Mouse (Mus musculus): ENCODE measurements around the gene Safb2. TPM values are rescaled to one million over a fixed set of nuclear protein-coding genes. Genes with fewer than 3 reads are reported as not detected.

Safb2 gene
- polyA plus RNA-seq, 1 experiment = 99.5 TPM

GRCm38 (mm10) chr17:56542736-56543135 lies 41.6 kb downstream of the Safb2 start:
- no peaks in the 10 kb centered on the region for H3K4me1 ChIP-seq (ENCODE audit: control insufficient read depth, insufficient read depth, low read length)
- no peak overlapping the region for H3K4me3 ChIP-seq (replicated peaks; ENCODE audit: extremely low read depth, low read depth, low read length)
- no peak for DNase-seq
- TF ChIP-seq POLR2A (IDR thresholded peaks at IDR 0.05; ENCODE audit: borderline replicate concordance, extremely low read depth, low read depth, low read length) = no peak
- no peak for TF ChIP-seq CTCF (IDR thresholded peaks at IDR 0.05; ENCODE audit: insufficient read depth, low read length)
- WGBS = 53% methylated on average over 8 of the region's 8 CpGs

DNA sequence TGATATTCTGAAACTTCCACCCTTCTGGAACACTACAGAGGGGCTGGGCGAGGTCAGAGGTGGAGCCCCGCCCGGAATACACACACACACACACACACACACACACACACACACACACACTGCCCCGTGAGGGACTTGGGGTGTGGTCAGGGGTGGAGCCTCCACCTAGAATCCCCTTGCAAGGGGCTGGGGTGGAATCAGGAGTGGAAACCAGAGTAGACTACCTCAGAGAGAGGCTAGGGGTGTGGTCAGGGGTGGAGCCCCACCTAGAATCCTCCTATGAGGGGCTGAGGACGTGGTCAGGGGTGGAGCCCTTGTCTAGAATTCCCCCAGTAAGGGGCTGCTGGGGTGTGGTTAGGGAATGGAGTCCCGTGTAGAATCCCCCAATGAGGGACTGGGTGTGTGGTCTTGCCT lies 43.8 kb downstream of the Safb2 start:
- H3K4me1 ChIP-seq (ENCODE audit: control insufficient read depth, insufficient read depth, low read length) = no peaks in the 10 kb centered on the region
- no peak overlapping the region for H3K4me3 ChIP-seq (replicated peaks; ENCODE audit: extremely low read depth, low read depth, low read length)
- 24% methylated on average over 6 of the region's 6 CpGs for WGBS
- no peak for TF ChIP-seq POLR2A (IDR thresholded peaks at IDR 0.05; ENCODE audit: borderline replicate concordance, extremely low read depth, low read depth, low read length)
- TF ChIP-seq CTCF (IDR thresholded peaks at IDR 0.05; ENCODE audit: insufficient read depth, low read length) = no peak
- DNase-seq = no peak

DNA sequence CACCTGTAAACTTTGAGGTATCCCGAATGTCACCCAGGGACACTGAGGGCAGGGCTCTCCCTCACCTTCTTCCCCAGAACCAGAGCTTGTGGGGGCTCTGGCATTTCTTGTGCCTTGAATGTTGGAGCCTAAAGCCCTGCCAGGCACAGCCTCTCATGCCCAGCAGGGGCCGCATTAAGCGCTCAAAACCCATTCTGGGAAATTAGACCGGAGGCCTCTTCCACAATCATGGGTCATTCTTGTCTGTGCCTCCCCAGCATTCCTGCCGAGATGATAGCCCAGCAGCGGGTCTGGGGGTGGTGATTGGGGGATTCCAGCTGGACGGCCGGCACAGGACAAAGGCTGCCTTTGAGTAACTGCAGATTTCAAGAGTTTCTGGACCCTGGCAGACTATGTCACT lies 46.5 kb downstream of the Safb2 start:
- Histone ChIP-seq H3K4me1 (ENCODE audit: control insufficient read depth, insufficient read depth, low read length) (no peaks in the 10 kb centered on the region), H3K4me3 (replicated peaks; ENCODE audit: extremely low read depth, low read depth, low read length) (no peak overlapping the region)
- no peak for DNase-seq
- no peak for TF ChIP-seq POLR2A (IDR thresholded peaks at IDR 0.05; ENCODE audit: borderline replicate concordance, extremely low read depth, low read depth, low read length)
- TF ChIP-seq CTCF (IDR thresholded peaks at IDR 0.05; ENCODE audit: insufficient read depth, low read length) = no peak
- 48% methylated on average over 8 of the region's 8 CpGs for WGBS

DNA sequence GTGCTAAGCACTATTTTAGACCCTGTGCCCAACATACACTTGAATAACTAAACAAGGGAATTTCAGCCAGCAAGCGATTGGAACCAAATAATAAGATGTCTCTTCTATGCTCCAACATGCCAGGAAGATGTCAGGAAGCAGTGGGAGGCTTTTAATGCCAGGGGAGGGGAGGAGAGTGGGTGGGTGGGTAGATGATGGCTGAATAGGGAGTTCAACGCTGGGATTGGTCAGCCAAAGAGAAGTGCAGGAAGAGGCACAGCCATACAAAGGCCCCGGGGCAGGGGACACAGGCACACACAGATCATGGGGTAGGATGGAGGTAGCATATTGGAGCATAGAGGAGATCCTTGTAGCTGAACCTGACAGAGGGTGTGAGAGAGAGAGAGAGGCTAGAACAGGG lies 47.5 kb downstream of the Safb2 start:
- 66% methylated on average over 3 of the region's 3 CpGs for WGBS
- no peak for DNase-seq
- no peaks in the 10 kb centered on the region for H3K4me1 ChIP-seq (ENCODE audit: control insufficient read depth, insufficient read depth, low read length)
- TF ChIP-seq CTCF (IDR thresholded peaks at IDR 0.05; ENCODE audit: insufficient read depth, low read length) (no peak), POLR2A (IDR thresholded peaks at IDR 0.05; ENCODE audit: borderline replicate concordance, extremely low read depth, low read depth, low read length) (no peak)
- H3K4me3 ChIP-seq (replicated peaks; ENCODE audit: extremely low read depth, low read depth, low read length) = no peak overlapping the region

DNA sequence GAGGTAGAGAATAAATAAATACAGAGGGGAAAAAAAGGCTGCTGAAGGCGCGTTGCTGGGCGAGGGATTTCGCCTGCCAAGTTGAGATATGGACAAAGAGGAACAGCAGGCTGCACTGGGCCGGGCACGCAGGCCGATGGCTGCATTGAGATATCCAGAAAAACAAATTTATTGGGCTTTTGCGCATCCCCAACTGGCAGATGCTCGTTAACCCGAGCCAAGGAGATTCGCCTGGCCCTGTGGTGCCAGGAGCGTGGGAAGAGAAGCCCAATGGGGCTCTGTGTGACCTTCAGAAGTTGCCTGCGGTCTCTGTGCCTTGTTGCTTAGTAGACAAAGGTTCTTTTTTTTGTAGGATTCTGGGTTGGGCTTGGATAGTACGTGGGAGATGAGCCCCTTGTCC lies 48.2 kb downstream of the Safb2 start:
- 57% methylated on average over 14 of the region's 14 CpGs for WGBS
- Histone ChIP-seq H3K4me1 (ENCODE audit: control insufficient read depth, insufficient read depth, low read length) (no peaks in the 10 kb centered on the region), H3K4me3 (replicated peaks; ENCODE audit: extremely low read depth, low read depth, low read length) (no peak overlapping the region)
- TF ChIP-seq CTCF (IDR thresholded peaks at IDR 0.05; ENCODE audit: insufficient read depth, low read length) = no peak
- no peak for TF ChIP-seq POLR2A (IDR thresholded peaks at IDR 0.05; ENCODE audit: borderline replicate concordance, extremely low read depth, low read depth, low read length)
- no peak for DNase-seq

- DNase-seq = no peak
- H3K4me1 ChIP-seq (ENCODE audit: control insufficient read depth, insufficient read depth, low read length) = no peaks in the 10 kb centered on the region
- TF ChIP-seq CTCF (IDR thresholded peaks at IDR 0.05; ENCODE audit: insufficient read depth, low read length) = no peak
- no peak for TF ChIP-seq POLR2A (IDR thresholded peaks at IDR 0.05; ENCODE audit: borderline replicate concordance, extremely low read depth, low read depth, low read length)
- H3K4me3 ChIP-seq (replicated peaks; ENCODE audit: extremely low read depth, low read depth, low read length) = no peak overlapping the region
- WGBS = 51% methylated on average over 4 of the region's 4 CpGs
Observed at GRCm38 (mm10) chr17:56524943-56525342, 59.4 kb downstream of the Safb2 start.

GRCm38 (mm10) chr17:56522744-56523143 lies 61.6 kb downstream of the Safb2 start:
- TF ChIP-seq POLR2A (IDR thresholded peaks at IDR 0.05; ENCODE audit: borderline replicate concordance, extremely low read depth, low read depth, low read length) (no peak), CTCF (IDR thresholded peaks at IDR 0.05; ENCODE audit: insufficient read depth, low read length) (no peak)
- Histone ChIP-seq H3K4me3 (replicated peaks; ENCODE audit: extremely low read depth, low read depth, low read length) (no peak overlapping the region), H3K4me1 (ENCODE audit: control insufficient read depth, insufficient read depth, low read length) (no peaks in the 10 kb centered on the region)
- no peak for DNase-seq
- WGBS = 47% methylated on average over 1 of the region's 1 CpGs

DNA sequence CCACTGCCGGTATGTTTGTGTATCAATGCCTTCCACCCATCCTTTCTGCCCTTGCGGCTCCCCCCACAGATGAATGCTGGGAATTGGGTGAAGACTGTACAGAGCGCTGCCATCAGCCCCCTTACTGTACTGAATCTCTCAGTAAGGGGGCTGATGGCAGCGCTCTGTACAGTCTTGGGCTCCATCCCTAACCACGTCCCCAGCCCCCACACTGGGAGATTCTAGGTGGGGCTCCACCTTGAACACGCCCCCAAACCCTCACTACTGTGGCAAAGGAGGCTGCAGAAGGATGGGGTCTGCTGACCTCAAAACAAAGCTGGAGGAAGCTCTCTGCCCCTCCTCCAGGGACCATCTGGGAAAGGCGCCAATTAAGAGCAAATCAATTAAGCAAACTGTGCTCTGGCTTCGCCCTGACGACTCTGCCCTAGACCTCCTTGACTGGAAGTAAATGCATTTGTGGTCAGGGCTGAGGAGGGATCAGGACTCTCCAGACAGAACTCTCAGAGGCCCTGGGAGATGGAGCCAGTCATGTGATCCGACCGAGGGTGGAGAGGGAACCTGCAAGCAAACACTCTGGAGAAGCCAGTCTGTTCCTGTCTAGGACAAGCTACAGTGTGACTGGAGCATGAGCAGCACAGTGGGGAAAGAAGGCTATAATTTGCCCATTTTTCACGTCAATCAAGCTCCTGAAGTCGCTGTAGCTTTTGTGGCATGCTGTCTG lies 68.5 kb downstream of the Safb2 start:
- TF ChIP-seq POLR2A (IDR thresholded peaks at IDR 0.05; ENCODE audit: borderline replicate concordance, extremely low read depth, low read depth, low read length) = no peak
- no peak for TF ChIP-seq CTCF (IDR thresholded peaks at IDR 0.05; ENCODE audit: insufficient read depth, low read length)
- WGBS = 10% methylated on average over 13 of the region's 13 CpGs
- DNase-seq = no peak
- Histone ChIP-seq H3K4me3 (replicated peaks; ENCODE audit: extremely low read depth, low read depth, low read length) (no peak overlapping the region), H3K4me1 (ENCODE audit: control insufficient read depth, insufficient read depth, low read length) (no peaks in the 10 kb centered on the region)

GRCm38 (mm10) chr17:56514916-56515315 lies 69.5 kb downstream of the Safb2 start:
- DNase-seq = no peak
- Histone ChIP-seq H3K4me1 (ENCODE audit: control insufficient read depth, insufficient read depth, low read length) (no peaks in the 10 kb centered on the region), H3K4me3 (replicated peaks; ENCODE audit: extremely low read depth, low read depth, low read length) (no peak overlapping the region)
- 42% methylated on average over 12 of the region's 12 CpGs for WGBS
- no peak for TF ChIP-seq POLR2A (IDR thresholded peaks at IDR 0.05; ENCODE audit: borderline replicate concordance, extremely low read depth, low read depth, low read length)

GRCm38 (mm10) chr17:56514330-56514729 lies 70.1 kb downstream of the Safb2 start:
- Histone ChIP-seq H3K4me3 (replicated peaks; ENCODE audit: extremely low read depth, low read depth, low read length) (no peak overlapping the region), H3K4me1 (ENCODE audit: control insufficient read depth, insufficient read depth, low read length) (no peaks in the 10 kb centered on the region)
- TF ChIP-seq CTCF (IDR thresholded peaks at IDR 0.05; ENCODE audit: insufficient read depth, low read length) = no peak
- no peak for TF ChIP-seq POLR2A (IDR thresholded peaks at IDR 0.05; ENCODE audit: borderline replicate concordance, extremely low read depth, low read depth, low read length)
- no peak for DNase-seq
